Mouse (Mus musculus) gastrocnemius, postnatal 10 days (tissue): ENCODE measurements around the gene Nucb1. TPM values are rescaled to one million over a fixed set of nuclear protein-coding genes. Genes with fewer than 3 reads are reported as not detected.
"Not testable (repeated sequence)": the region's sequence is repeated elsewhere in the genome, so short reads cannot be mapped to it uniquely, and the experiment has no call there.

Experiments
- DNase-seq: peaks from one replicate; pipeline ENCODE4 v3.0.0; 2021; ENCODE audit warnings: mixed read lengths
- total RNA-seq, 2 experiments: library from RNA; stranded (reverse); gene quantifications; 2 replicates each; pipeline ENCODE4 v1.2.3; 2021

Gene Nucb1
- total RNA-seq, 2 experiments from 2014 or later: 121 to 137 TPM

GRCm38 (mm10) chr7:45524841-45525621 is 14.8 kb upstream of the Nucb1 start:
- no peak for DNase-seq

GRCm38 (mm10) chr7:45523678-45524170 is 13.5 kb upstream of the Nucb1 start:
- no peak for DNase-seq

- DNase-seq: no peak
Measured at GRCm38 (mm10) chr7:45522957-45523676, 12.9 kb upstream of the Nucb1 start.

- DNase-seq: no peak
Measured at GRCm38 (mm10) chr7:45522194-45522752, 12.1 kb upstream of the Nucb1 start.

- peak; percentile 72 for DNase-seq
Measured at GRCm38 (mm10) chr7:45521728-45522184, 11.6 kb upstream of the Nucb1 start.

- DNase-seq: no peak
Measured at GRCm38 (mm10) chr7:45520605-45521004, 10.4 kb upstream of the Nucb1 start.

- DNase-seq: no peak
Measured at GRCm38 (mm10) chr7:45519345-45520120, 9.3 kb upstream of the Nucb1 start.

- DNase-seq: no peak
Measured at GRCm38 (mm10) chr7:45518618-45519017, 8.4 kb upstream of the Nucb1 start.

- not testable (repeated sequence) for DNase-seq
Measured at GRCm38 (mm10) chr7:45516846-45517245, 6.6 kb upstream of the Nucb1 start.

GRCm38 (mm10) chr7:45515436-45515835 is 5.2 kb upstream of the Nucb1 start:
- DNase-seq: no peak

GRCm38 (mm10) chr7:45514411-45514810 is 4.2 kb upstream of the Nucb1 start:
- DNase-seq: no peak

GRCm38 (mm10) chr7:45509181-45509882 is 874 bp downstream of the Nucb1 start:
- DNase-seq: no peak

GRCm38 (mm10) chr7:45508561-45508960 is 1.6 kb downstream of the Nucb1 start:
- DNase-seq: no peak

GRCm38 (mm10) chr7:45507583-45507982 is 2.6 kb downstream of the Nucb1 start:
- DNase-seq: no peak

- DNase-seq: no peak
Measured at GRCm38 (mm10) chr7:45498427-45498826, 11.8 kb downstream of the Nucb1 start.

GRCm38 (mm10) chr7:45494548-45494947 is 15.7 kb downstream of the Nucb1 start:
- no peak for DNase-seq

- no peak for DNase-seq
Measured at GRCm38 (mm10) chr7:45492951-45493350, 17.3 kb downstream of the Nucb1 start.

- DNase-seq: no peak
Measured at GRCm38 (mm10) chr7:45492225-45492844, 17.9 kb downstream of the Nucb1 start.

- DNase-seq: no peak
Measured at GRCm38 (mm10) chr7:45491264-45491663, 18.9 kb downstream of the Nucb1 start.

- no peak for DNase-seq
Measured at GRCm38 (mm10) chr7:45490822-45491221, 19.4 kb downstream of the Nucb1 start.

GRCm38 (mm10) chr7:45489578-45489977 is 20.6 kb downstream of the Nucb1 start:
- no peak for DNase-seq
